Mouse (Mus musculus): ENCODE results near the gene Ccdc96. TPM values are rescaled to one million over a fixed set of nuclear protein-coding genes. Genes with fewer than 3 reads are reported as not detected.

The Ccdc96 gene
- polyA plus RNA-seq, 1 experiment from 2014 or later = 2.9 TPM

DNA sequence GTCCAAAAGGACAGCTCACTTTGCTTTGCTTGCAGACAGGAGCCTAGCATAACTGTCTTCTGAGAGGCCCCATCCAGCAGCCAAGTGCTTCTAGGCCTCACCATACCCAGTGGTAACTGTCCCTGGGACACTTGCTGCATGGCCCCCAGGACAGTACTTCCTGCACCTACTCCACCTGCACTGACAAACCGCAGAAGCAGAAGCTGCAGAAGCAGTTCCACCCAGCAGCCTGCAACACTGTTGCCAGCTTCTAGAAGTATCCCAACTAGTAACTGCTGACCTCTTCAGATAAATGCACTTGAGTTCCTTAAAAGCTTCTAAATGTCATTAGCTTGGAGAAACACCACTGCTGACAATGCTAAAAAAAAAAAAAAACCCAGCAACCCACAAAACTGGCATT, 30.7 kb downstream of the Ccdc96 start:
- Histone ChIP-seq H3K9ac (no peak overlapping the region), H3K27ac (no peak overlapping the region), H3K4me1 (replicated peaks; ENCODE audit: control insufficient read depth, insufficient read depth, low read length) (0 out of 2 replicates have a peak, but pooled peaks cover 3% of the 10 kb centered on the region), H3K36me3 (replicated peaks; ENCODE audit: control insufficient read depth, insufficient read depth) (peaks cover 94% of the 10 kb centered on the region), H3K4me3 (replicated peaks; ENCODE audit: low read length) (no peak overlapping the region), H3K4me2 (replicated peaks) (no peak overlapping the region), H3K9me3 (ENCODE audit: control insufficient read depth, low read length) (no peaks in the 10 kb centered on the region), H3K27me3 (ENCODE audit: control insufficient read depth, insufficient read depth, low read length) (no peaks in the 10 kb centered on the region)
- ATAC-seq (ENCODE audit: low FRiP score) (no peak), DNase-seq (ENCODE audit: low spot score) (no peak)
- WGBS = 100% methylated on average over 1 of the region's 1 CpGs

GRCm38 (mm10) chr5:36515558-36515957, 31.2 kb downstream of the Ccdc96 start:
- Histone ChIP-seq H3K9ac (no peak overlapping the region), H3K4me1 (replicated peaks; ENCODE audit: control insufficient read depth, insufficient read depth, low read length) (0 out of 2 replicates have a peak, but pooled peaks cover 3% of the 10 kb centered on the region), H3K27ac (no peak overlapping the region), H3K4me3 (replicated peaks; ENCODE audit: low read length) (no peak overlapping the region), H3K9me3 (ENCODE audit: control insufficient read depth, low read length) (no peaks in the 10 kb centered on the region), H3K36me3 (replicated peaks; ENCODE audit: control insufficient read depth, insufficient read depth) (peaks cover 94% of the 10 kb centered on the region), H3K4me2 (replicated peaks) (no peak overlapping the region), H3K27me3 (ENCODE audit: control insufficient read depth, insufficient read depth, low read length) (no peaks in the 10 kb centered on the region)
- DNase-seq (ENCODE audit: low spot score) (no peak), ATAC-seq (ENCODE audit: low FRiP score) (no peak)
- WGBS = 78% methylated on average over 5 of the region's 5 CpGs

GRCm38 (mm10) chr5:36517596-36517995, 33.2 kb downstream of the Ccdc96 start:
- H3K9ac ChIP-seq = no peak overlapping the region
- no peak overlapping the region for H3K27ac ChIP-seq
- H3K36me3 ChIP-seq (replicated peaks; ENCODE audit: control insufficient read depth, insufficient read depth) = peaks cover 94% of the 10 kb centered on the region
- no peaks in the 10 kb centered on the region for H3K27me3 ChIP-seq (ENCODE audit: control insufficient read depth, insufficient read depth, low read length)
- WGBS = 82% methylated on average over 3 of the region's 3 CpGs
- no peak overlapping the region for H3K4me3 ChIP-seq (replicated peaks; ENCODE audit: low read length)
- H3K4me1 ChIP-seq (replicated peaks; ENCODE audit: control insufficient read depth, insufficient read depth, low read length) = 0 out of 2 replicates have a peak, but pooled peaks cover 3% of the 10 kb centered on the region
- DNase-seq (ENCODE audit: low spot score) (no peak), ATAC-seq (ENCODE audit: low FRiP score) (no peak)
- no peaks in the 10 kb centered on the region for H3K9me3 ChIP-seq (ENCODE audit: control insufficient read depth, low read length)
- H3K4me2 ChIP-seq (replicated peaks) = no peak overlapping the region

- DNase-seq (ENCODE audit: low spot score) (no peak), ATAC-seq (ENCODE audit: low FRiP score) (no peak)
- peaks cover 95% of the 10 kb centered on the region for H3K36me3 ChIP-seq (replicated peaks; ENCODE audit: control insufficient read depth, insufficient read depth)
- H3K4me3 ChIP-seq (replicated peaks; ENCODE audit: low read length) = no peak overlapping the region
- H3K4me2 ChIP-seq (replicated peaks) = no peak overlapping the region
- no peaks in the 10 kb centered on the region for H3K27me3 ChIP-seq (ENCODE audit: control insufficient read depth, insufficient read depth, low read length)
- 0 out of 2 replicates have a peak, but pooled peaks cover 3% of the 10 kb centered on the region for H3K4me1 ChIP-seq (replicated peaks; ENCODE audit: control insufficient read depth, insufficient read depth, low read length)
- 71% methylated on average over 3 of the region's 3 CpGs for WGBS
- no peak overlapping the region for H3K27ac ChIP-seq
- no peaks in the 10 kb centered on the region for H3K9me3 ChIP-seq (ENCODE audit: control insufficient read depth, low read length)
- H3K9ac ChIP-seq = no peak overlapping the region
Observed at GRCm38 (mm10) chr5:36519751-36520150, 35.4 kb downstream of the Ccdc96 start.

DNA sequence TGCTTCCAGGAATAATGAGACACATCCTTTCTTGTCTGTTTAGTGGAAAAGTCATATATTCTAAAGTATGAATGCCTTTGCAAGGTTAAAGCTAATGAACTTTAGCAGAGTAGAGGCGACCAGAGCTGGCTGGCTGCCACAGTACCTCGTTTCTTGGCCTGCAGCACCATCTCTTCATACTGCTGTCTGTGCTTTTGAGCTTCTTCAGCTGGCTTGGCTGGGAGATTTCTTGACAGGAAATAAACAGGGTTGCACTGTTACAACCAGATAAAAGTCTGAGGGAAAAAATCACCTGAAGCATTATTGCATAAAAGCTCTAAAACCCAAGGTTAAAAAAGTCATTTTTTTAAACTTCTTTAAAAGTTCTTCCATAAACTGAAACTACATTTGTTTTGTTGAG, 38.4 kb downstream of the Ccdc96 start:
- H3K36me3 ChIP-seq (replicated peaks; ENCODE audit: control insufficient read depth, insufficient read depth) = peaks cover 66% of the 10 kb centered on the region
- H3K9me3 ChIP-seq (ENCODE audit: control insufficient read depth, low read length) = no peaks in the 10 kb centered on the region
- no peak overlapping the region for H3K27ac ChIP-seq
- 61% methylated on average over 2 of the region's 2 CpGs for WGBS
- H3K4me3 ChIP-seq (replicated peaks; ENCODE audit: low read length) = no peak overlapping the region
- no peak for ATAC-seq (ENCODE audit: low FRiP score)
- no peak for DNase-seq (ENCODE audit: low spot score)
- no peak overlapping the region for H3K9ac ChIP-seq
- no peaks in the 10 kb centered on the region for H3K27me3 ChIP-seq (ENCODE audit: control insufficient read depth, insufficient read depth, low read length)
- no peaks in the 10 kb centered on the region for H3K4me1 ChIP-seq (replicated peaks; ENCODE audit: control insufficient read depth, insufficient read depth, low read length)
- H3K4me2 ChIP-seq (replicated peaks) = no peak overlapping the region

GRCm38 (mm10) chr5:36523219-36523703, 38.9 kb downstream of the Ccdc96 start:
- 0 out of 2 replicates have a peak, but pooled peaks cover 4% of the 10 kb centered on the region for H3K4me1 ChIP-seq (replicated peaks; ENCODE audit: control insufficient read depth, insufficient read depth, low read length)
- H3K36me3 ChIP-seq (replicated peaks; ENCODE audit: control insufficient read depth, insufficient read depth) = peaks cover 62% of the 10 kb centered on the region
- DNase-seq (ENCODE audit: low spot score) = no peak
- no peaks in the 10 kb centered on the region for H3K27me3 ChIP-seq (ENCODE audit: control insufficient read depth, insufficient read depth, low read length)
- no peaks in the 10 kb centered on the region for H3K9me3 ChIP-seq (ENCODE audit: control insufficient read depth, low read length)
- no peak overlapping the region for H3K9ac ChIP-seq
- no peak overlapping the region for H3K4me3 ChIP-seq (replicated peaks; ENCODE audit: low read length)
- no peak overlapping the region for H3K4me2 ChIP-seq (replicated peaks)
- ATAC-seq (ENCODE audit: low FRiP score) = no peak
- H3K27ac ChIP-seq = no peak overlapping the region
- 89% methylated on average over 5 of the region's 5 CpGs for WGBS

DNA sequence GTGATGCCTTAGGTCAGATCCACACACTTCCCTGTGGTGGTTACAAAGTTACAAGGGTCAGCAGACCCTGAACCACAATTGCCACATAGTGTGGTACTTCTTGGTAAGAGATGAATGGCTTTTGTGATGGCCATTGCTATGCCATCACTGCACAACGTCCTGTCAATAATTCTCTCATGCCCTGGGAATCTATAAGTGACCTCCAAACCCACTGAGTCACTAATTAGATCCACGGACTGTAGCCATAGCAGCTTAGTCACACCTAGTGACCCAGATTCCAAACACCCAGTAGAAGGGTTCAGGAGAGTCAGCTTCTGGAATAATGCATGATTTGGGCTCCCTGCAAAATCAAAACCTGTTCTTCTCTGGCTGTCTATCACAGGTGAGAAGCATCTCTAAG, 40.8 kb downstream of the Ccdc96 start:
- H3K27ac ChIP-seq = no peak overlapping the region
- H3K4me1 ChIP-seq (replicated peaks; ENCODE audit: control insufficient read depth, insufficient read depth, low read length) = peaks cover 20% of the 10 kb centered on the region
- no peaks in the 10 kb centered on the region for H3K27me3 ChIP-seq (ENCODE audit: control insufficient read depth, insufficient read depth, low read length)
- ATAC-seq (ENCODE audit: low FRiP score) = no peak
- H3K4me3 ChIP-seq (replicated peaks; ENCODE audit: low read length) = no peak overlapping the region
- DNase-seq (ENCODE audit: low spot score) = no peak
- H3K9me3 ChIP-seq (ENCODE audit: control insufficient read depth, low read length) = no peaks in the 10 kb centered on the region
- no peak overlapping the region for H3K9ac ChIP-seq
- peaks cover 44% of the 10 kb centered on the region for H3K36me3 ChIP-seq (replicated peaks; ENCODE audit: control insufficient read depth, insufficient read depth)
- 78% methylated on average over 2 of the region's 2 CpGs for WGBS
- H3K4me2 ChIP-seq (replicated peaks) = no peak overlapping the region

GRCm38 (mm10) chr5:36526274-36526673, 41.9 kb downstream of the Ccdc96 start:
- DNase-seq (ENCODE audit: low spot score) (no peak), ATAC-seq (ENCODE audit: low FRiP score) (no peak)
- H3K4me3 ChIP-seq (replicated peaks; ENCODE audit: low read length) = no peak overlapping the region
- no peak overlapping the region for H3K9ac ChIP-seq
- WGBS = 88% methylated on average over 5 of the region's 5 CpGs
- H3K4me1 ChIP-seq (replicated peaks; ENCODE audit: control insufficient read depth, insufficient read depth, low read length) = peaks cover 20% of the 10 kb centered on the region
- H3K27ac ChIP-seq = no peak overlapping the region
- no peaks in the 10 kb centered on the region for H3K27me3 ChIP-seq (ENCODE audit: control insufficient read depth, insufficient read depth, low read length)
- peaks cover 33% of the 10 kb centered on the region for H3K36me3 ChIP-seq (replicated peaks; ENCODE audit: control insufficient read depth, insufficient read depth)
- no peaks in the 10 kb centered on the region for H3K9me3 ChIP-seq (ENCODE audit: control insufficient read depth, low read length)
- no peak overlapping the region for H3K4me2 ChIP-seq (replicated peaks)

DNA sequence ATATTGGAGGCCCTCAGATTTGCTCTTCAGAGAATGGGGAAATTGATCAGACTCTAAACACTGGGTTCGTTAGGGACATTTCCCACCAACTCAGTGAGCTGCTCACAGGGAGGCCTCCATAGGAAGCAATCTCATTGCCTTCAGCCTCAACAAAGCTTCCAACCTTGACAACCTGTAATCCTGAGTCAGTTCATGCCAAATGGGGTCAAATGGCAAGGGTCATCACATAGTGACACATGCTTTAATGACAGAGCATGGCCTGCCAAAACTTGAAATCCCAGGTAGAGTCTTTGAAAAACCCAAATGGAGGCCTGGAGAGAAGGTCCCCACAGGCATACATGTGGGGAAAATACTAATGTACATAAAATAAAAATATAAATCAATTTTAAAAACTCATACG, 42.5 kb downstream of the Ccdc96 start:
- Histone ChIP-seq H3K4me1 (replicated peaks; ENCODE audit: control insufficient read depth, insufficient read depth, low read length) (peaks cover 20% of the 10 kb centered on the region), H3K27me3 (ENCODE audit: control insufficient read depth, insufficient read depth, low read length) (no peaks in the 10 kb centered on the region), H3K4me3 (replicated peaks; ENCODE audit: low read length) (no peak overlapping the region), H3K36me3 (replicated peaks; ENCODE audit: control insufficient read depth, insufficient read depth) (peaks cover 27% of the 10 kb centered on the region), H3K9me3 (ENCODE audit: control insufficient read depth, low read length) (no peaks in the 10 kb centered on the region), H3K27ac (no peak overlapping the region), H3K4me2 (replicated peaks) (no peak overlapping the region), H3K9ac (no peak overlapping the region)
- DNase-seq (ENCODE audit: low spot score) = no peak
- WGBS = 91% methylated on average over 2 of the region's 2 CpGs
- no peak for ATAC-seq (ENCODE audit: low FRiP score)

DNA sequence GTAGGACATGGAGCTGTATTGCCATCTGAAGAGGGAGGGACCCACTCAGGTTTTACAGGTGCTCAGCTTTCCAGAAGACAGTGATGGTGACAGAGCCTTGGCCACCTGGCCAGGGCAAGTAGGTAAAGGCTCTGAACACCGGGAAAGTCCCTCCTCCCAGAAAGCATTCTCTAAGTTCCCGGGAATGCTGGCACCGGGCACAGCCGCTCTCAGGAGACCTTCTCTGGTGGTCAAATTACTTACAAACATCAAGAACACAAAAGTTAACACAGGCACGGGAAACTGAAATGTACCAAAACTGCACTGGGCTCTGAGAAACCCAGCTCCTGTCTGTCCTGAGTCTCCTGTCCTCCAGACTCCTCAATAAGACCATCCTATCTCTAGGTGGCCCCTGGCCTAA, 45.3 kb downstream of the Ccdc96 start:
- H3K27ac ChIP-seq = peak overlapping the region; percentile 85
- H3K4me2 ChIP-seq (replicated peaks) = peak overlapping the region; percentile 90
- WGBS = 10% methylated on average over 5 of the region's 5 CpGs
- peaks cover 2% of the 10 kb centered on the region for H3K36me3 ChIP-seq (replicated peaks; ENCODE audit: control insufficient read depth, insufficient read depth)
- H3K4me1 ChIP-seq (replicated peaks; ENCODE audit: control insufficient read depth, insufficient read depth, low read length) = peaks cover 20% of the 10 kb centered on the region
- H3K9me3 ChIP-seq (ENCODE audit: control insufficient read depth, low read length) = no peaks in the 10 kb centered on the region
- ATAC-seq (ENCODE audit: low FRiP score) (no peak), DNase-seq (ENCODE audit: low spot score) (no peak)
- no peaks in the 10 kb centered on the region for H3K27me3 ChIP-seq (ENCODE audit: control insufficient read depth, insufficient read depth, low read length)
- H3K9ac ChIP-seq = peak overlapping the region; percentile 87
- H3K4me3 ChIP-seq (replicated peaks; ENCODE audit: low read length) = peak overlapping the region; percentile 78

All from hindbrain, embryonic 14.5 days (tissue).